Mouse (Mus musculus): ENCODE measurements around the gene D130052B06Rik.

D130052B06Rik gene

GRCm38 (mm10) chr11:33668376-33668775 lies 69.3 kb downstream of the D130052B06Rik start:
- no peak for DNase-seq

GRCm38 (mm10) chr11:33670105-33670965 lies 71.2 kb downstream of the D130052B06Rik start:
- no peak for DNase-seq
